13 mouse cellular contexts compared by ENCODE assay signal in genomic region chr12:118299172-118299571, GRCm38 (mm10). TPM values are rescaled to one million over a fixed set of nuclear protein-coding genes. Genes with fewer than 3 reads are reported as not detected.
DNase-seq lines count a peak whose midpoint lies in the region; ATAC-seq lines count a peak whose summit lies in the region.
"Had no signal": no experiment of that assay in that cellular context is flagged by ENCODE, and none has a peak within 500 bp of the region (broad histone marks: within the 10 kb centered on the region; RNA-seq: fewer than 3 reads in every experiment).

No protein-coding gene starts in this region.

- DNase-seq in cerebellum, postnatal 25 days, result peak; percentile 16 to 26
- no peak for DNase-seq in cerebellum, adult 8-10 months
- DNase-seq in midbrain, embryonic 10.5 days (ENCODE audit: low spot score), result no peak
- no peak for DNase-seq in midbrain, embryonic 11.5 days (ENCODE audit: low spot score, missing footprints)
- no peak for DNase-seq in adrenal gland, adult 18-20 months (ENCODE audit: low spot score in 2 of 2)
- DNase-seq in right cerebral cortex, postnatal 10 days (ENCODE audit: low spot score in 2 of 2), result no peak
- DNase-seq: B cell, adult 2 months; lung, postnatal 10 days had no signal

- no peak overlapping the region for H3K4me2 ChIP-seq in midbrain, embryonic 11.5 days
- peak overlapping the region; percentile 61 for H3K4me2 ChIP-seq in limb, embryonic 13.5 days (replicated peaks)
- H3K4me2 ChIP-seq in neural tube, embryonic 14.5 days (ENCODE audit: low read depth, low read length), result peak overlapping the region; percentile 42; the same call in 1 of the 2 replicates

- H3K9me3 ChIP-seq in midbrain, embryonic 10.5 days (replicated peaks), result no peaks in the 10 kb centered on the region
- H3K9me3 ChIP-seq in midbrain, embryonic 11.5 days (ENCODE audit: control insufficient read depth, low read length), result no peaks in the 10 kb centered on the region
- no peaks in the 10 kb centered on the region for H3K9me3 ChIP-seq in limb, embryonic 13.5 days
- no peaks in the 10 kb centered on the region for H3K9me3 ChIP-seq in neural tube, embryonic 14.5 days (ENCODE audit: control insufficient read depth, low read length)
- H3K9me3 ChIP-seq: embryonic facial prominence, embryonic 15.5 days; stomach, embryonic 15.5 days had no signal

- no peaks in the 10 kb centered on the region for H3K27me3 ChIP-seq in midbrain, embryonic 10.5 days (ENCODE audit: low read depth, poor library complexity, severe bottlenecking)
- no peaks in the 10 kb centered on the region for H3K27me3 ChIP-seq in midbrain, embryonic 11.5 days (ENCODE audit: control insufficient read depth, insufficient read depth, low read length)
- H3K27me3 ChIP-seq in limb, embryonic 13.5 days, result no peaks in the 10 kb centered on the region
- no peaks in the 10 kb centered on the region for H3K27me3 ChIP-seq in neural tube, embryonic 14.5 days (ENCODE audit: control insufficient read depth, insufficient read depth, low read length)
- H3K27me3 ChIP-seq: embryonic facial prominence, embryonic 15.5 days; stomach, embryonic 15.5 days had no signal

- peaks cover 33% of the 10 kb centered on the region for H3K36me3 ChIP-seq in midbrain, embryonic 10.5 days
- H3K36me3 ChIP-seq in midbrain, embryonic 11.5 days (ENCODE audit: control insufficient read depth, insufficient read depth, low read length), result no peaks in the 10 kb centered on the region
- peaks cover 6% of the 10 kb centered on the region for H3K36me3 ChIP-seq in limb, embryonic 13.5 days
- H3K36me3 ChIP-seq in neural tube, embryonic 14.5 days (ENCODE audit: control insufficient read depth, insufficient read depth, low read length), result no peaks in the 10 kb centered on the region
- H3K36me3 ChIP-seq: embryonic facial prominence, embryonic 15.5 days; stomach, embryonic 15.5 days had no signal

- WGBS in midbrain, embryonic 10.5 days, result 81% methylated on average over 9 of the region's 9 CpGs
- 87% methylated on average over 9 of the region's 9 CpGs for WGBS in midbrain, embryonic 11.5 days
- 80% methylated on average over 9 of the region's 9 CpGs for WGBS in limb, embryonic 13.5 days
- whole genome bisulfite sequencing in neural tube, embryonic 14.5 days, result 62% methylated on average over 9 of the region's 9 CpGs

- no peak overlapping the region for H3K27ac ChIP-seq in midbrain, embryonic 10.5 days (replicated peaks)
- H3K27ac ChIP-seq in midbrain, embryonic 11.5 days (ENCODE audit: low read depth, low read length), result no peak overlapping the region
- no peak overlapping the region for H3K27ac ChIP-seq in limb, embryonic 13.5 days
- no peak overlapping the region for H3K27ac ChIP-seq in neural tube, embryonic 14.5 days (ENCODE audit: low read depth, low read length)
- H3K27ac ChIP-seq: embryonic facial prominence, embryonic 15.5 days; stomach, embryonic 15.5 days had no signal

- peaks cover 54% of the 10 kb centered on the region for H3K4me1 ChIP-seq in midbrain, embryonic 10.5 days
- H3K4me1 ChIP-seq in midbrain, embryonic 11.5 days (ENCODE audit: control insufficient read depth, insufficient read depth, low read length), result peaks cover 22% of the 10 kb centered on the region
- peaks cover 36% of the 10 kb centered on the region for H3K4me1 ChIP-seq in limb, embryonic 13.5 days
- peaks cover 30% of the 10 kb centered on the region for H3K4me1 ChIP-seq in neural tube, embryonic 14.5 days (ENCODE audit: control insufficient read depth, insufficient read depth, low read length)
- H3K4me1 ChIP-seq: stomach, embryonic 15.5 days had no signal

- peak overlapping the region; percentile 86; the same call in 1 of the 2 replicates for H3K4me3 ChIP-seq in midbrain, embryonic 10.5 days
- no peak overlapping the region for H3K4me3 ChIP-seq in midbrain, embryonic 11.5 days (ENCODE audit: low read depth, low read length)
- H3K4me3 ChIP-seq in limb, embryonic 13.5 days, result no peak overlapping the region
- no peak overlapping the region for H3K4me3 ChIP-seq in neural tube, embryonic 14.5 days (ENCODE audit: low read depth, low read length)
- H3K4me3 ChIP-seq: stomach, embryonic 15.5 days had no signal

- H3K9ac ChIP-seq in midbrain, embryonic 11.5 days (ENCODE audit: low read length), result no peak overlapping the region
- H3K9ac ChIP-seq in limb, embryonic 13.5 days, result no peak overlapping the region
- H3K9ac ChIP-seq in neural tube, embryonic 14.5 days (replicated peaks; ENCODE audit: low read depth, low read length), result no peak overlapping the region
- H3K9ac ChIP-seq: embryonic facial prominence, embryonic 15.5 days; stomach, embryonic 15.5 days had no signal

- ATAC-seq in midbrain, embryonic 11.5 days (ENCODE audit: low FRiP score), result no peak
- ATAC-seq in limb, embryonic 13.5 days (ENCODE audit: low FRiP score, low read depth), result no peak
- ATAC-seq in neural tube, embryonic 14.5 days (ENCODE audit: low read depth), result no peak
- ATAC-seq: intestine, postnatal 0 days had no signal

RNA-seq across cellular contexts. Expression of gene Sp4, which starts 2.1 kb away (rescaled TPM):
- polyA plus RNA-seq in midbrain, embryonic 10.5 days (2016; fragmentation: Nextera tagmentation; extraction: Ambion mirVana), result 10.2 and 15.1 TPM in 2 replicates
- 24.9 and 25.1 TPM in 2 replicates for polyA plus RNA-seq in midbrain, embryonic 11.5 days (2014; fragmentation: Nextera tagmentation; extraction: Ambion mirVana)
- 9.9 and 10.2 TPM in 2 replicates for polyA plus RNA-seq in limb, embryonic 13.5 days (2015; fragmentation: Nextera tagmentation; extraction: Ambion mirVana)
- 29.0 and 30.3 TPM in 2 replicates for polyA plus RNA-seq in neural tube, embryonic 14.5 days (2014; fragmentation: Nextera tagmentation; extraction: Ambion mirVana)
- total RNA-seq in adrenal gland, adult 18-20 months (2021), result 1 to 10 TPM; 5.0 to 6.1 TPM

Comparison
In these comparisons a context has a peak if more than half of its experiments do, and no peak if none do; other contexts are left out.
1. DNase-seq: peak in cerebellum, postnatal 25 days (2 of 2); none in cerebellum, adult 8-10 months (single experiment), midbrain, embryonic 10.5 days (single experiment), midbrain, embryonic 11.5 days (single experiment), adrenal gland, adult 18-20 months (0 of 2) and right cerebral cortex, postnatal 10 days (0 of 2).